Mouse (Mus musculus) liver, embryonic 16.5 days (tissue): ENCODE measurements around the gene Pet117. TPM values are rescaled to one million over a fixed set of nuclear protein-coding genes. Genes with fewer than 3 reads are reported as not detected.

Source experiments
- ATAC-seq: fragments of 200-750 bp; cut with Nextera tagmentation; 2 replicates; pipeline ENCODE4 v1.8.0; 2017; ENCODE audit warnings: low read depth, mild to moderate bottlenecking, moderate number of reproducible peaks, moderate library complexity
- H3K27ac ChIP-seq: fragments of 300-500 bp; sonication (generic); 2 replicates; pipeline ENCODE4 v1.5.1; 2014; ENCODE audit warnings: mild to moderate bottlenecking, low read length
- H3K27me3 ChIP-seq: fragments of 300-500 bp; sonication (generic); 2 replicates; pipeline ENCODE4 v1.6.1; 2014; ENCODE audit warnings: low read depth, low read length, mixed read lengths; ENCODE audit not compliant: control insufficient read depth, insufficient read depth
- H3K36me3 ChIP-seq: fragments of 300-500 bp; sonication (generic); 2 replicates; pipeline ENCODE4 v1.6.1; 2014; ENCODE audit warnings: mild to moderate bottlenecking; ENCODE audit not compliant: control insufficient read depth, insufficient read depth
- H3K4me1 ChIP-seq: fragments of 300-500 bp; sonication (generic); 2 replicates; pipeline ENCODE4 v1.6.1; 2014; ENCODE audit warnings: low read depth, low read length, mixed read lengths; ENCODE audit not compliant: control insufficient read depth
- H3K4me2 ChIP-seq: fragments of 300-500 bp; sonication (generic); 2 replicates; pipeline ENCODE4 v1.6.1; 2014; ENCODE audit warnings: low read depth, low read length, mixed read lengths
- H3K4me3 ChIP-seq: fragments of 300-500 bp; sonication (generic); 2 replicates; pipeline ENCODE4 v1.5.1; 2014; ENCODE audit warnings: low read depth, mild to moderate bottlenecking, low read length
- H3K9ac ChIP-seq: fragments of 300-500 bp; sonication (generic); 2 replicates; pipeline ENCODE4 v1.6.1; 2014; ENCODE audit warnings: low read depth, low read length
- H3K9me3 ChIP-seq: fragments of 300-500 bp; sonication (generic); replicated peaks from 2 replicates; pipeline ENCODE4 v1.6.1; 2016; ENCODE audit warnings: low read length; ENCODE audit not compliant: control insufficient read depth
- WGBS: fragments of 180-500 bp; shearing (Covaris S2); extraction: QIAGEN DNeasy Blood & Tissue Kit; methylation state at CpG from one replicate; pipeline ENCODE4 v1.1.7; 2014; ENCODE audit not compliant: insufficient replicate concordance; 5-methylcytosine and 5-hydroxymethylcytosine counted together
- polyA plus RNA-seq: library from polyadenylated mRNA; unstranded; fragments of >200 nt; fragmentation: Nextera tagmentation; extraction: Ambion mirVana; gene quantifications from 2 replicates; pipeline ENCODE4 v1.2.1, GENCODE M21; 2015

Gene Pet117
- polyA plus RNA-seq, 1 experiment from 2014 or later, result 1.1 TPM

- WGBS, result 77% methylated on average over 4 of the region's 4 CpGs
These were observed 2.8 kb downstream of the Pet117 start for GRCm38 (mm10) chr2:144371566-144371965.

DNA sequence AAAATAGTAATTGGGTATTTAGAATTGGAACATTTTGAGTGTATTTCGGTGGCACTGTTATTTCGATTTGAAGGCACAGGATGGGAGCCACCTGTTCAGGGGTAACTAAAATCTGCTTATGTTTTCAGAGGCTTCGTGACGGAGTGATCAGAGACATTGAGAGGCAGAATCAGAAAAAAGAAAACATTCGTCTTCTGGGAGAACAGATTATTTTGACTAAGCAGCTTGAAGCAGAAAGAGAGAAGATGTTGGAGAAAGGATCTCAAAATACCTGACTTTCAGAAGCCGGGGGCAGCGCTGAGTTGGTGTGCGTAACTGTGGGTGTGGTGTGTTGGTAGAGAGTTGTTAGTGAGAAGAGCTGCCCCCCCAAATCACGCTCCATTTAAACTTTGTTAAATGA, 4.3 kb downstream of the Pet117 start:
- 81% methylated on average over 9 of the region's 9 CpGs for WGBS

More at GRCm38 (mm10) chr2:144371566-144371965, 2.8 kb downstream of the Pet117 start:
- no peak overlapping the region for H3K27ac ChIP-seq
- H3K9me3 ChIP-seq, result no peaks in the 10 kb centered on the region
- peaks cover 19% of the 10 kb centered on the region for H3K4me1 ChIP-seq
- ATAC-seq, result no peak
- no peak overlapping the region for H3K9ac ChIP-seq
- H3K4me2 ChIP-seq, result no peak overlapping the region
- H3K36me3 ChIP-seq, result peaks cover 9% of the 10 kb centered on the region
- H3K27me3 ChIP-seq, result no peaks in the 10 kb centered on the region
- H3K4me3 ChIP-seq, result no peak overlapping the region

GRCm38 (mm10) chr2:144375063-144375703, 6.4 kb downstream of the Pet117 start:
- WGBS, result 72% methylated on average over 10 of the region's 10 CpGs
- Histone ChIP-seq H3K27ac (no peak overlapping the region), H3K9ac (no peak overlapping the region), H3K27me3 (no peaks in the 10 kb centered on the region), H3K4me1 (peaks cover 6% of the 10 kb centered on the region), H3K36me3 (peaks cover 16% of the 10 kb centered on the region), H3K4me3 (no peak overlapping the region), H3K9me3 (no peaks in the 10 kb centered on the region), H3K4me2 (no peak overlapping the region)
- ATAC-seq, result no peak

More for the DNA sequence above, 4.3 kb downstream of the Pet117 start:
- Histone ChIP-seq H3K4me1 (peaks cover 17% of the 10 kb centered on the region), H3K9ac (no peak overlapping the region), H3K27me3 (no peaks in the 10 kb centered on the region), H3K27ac (no peak overlapping the region), H3K4me3 (no peak overlapping the region), H3K9me3 (no peaks in the 10 kb centered on the region), H3K4me2 (no peak overlapping the region), H3K36me3 (peaks cover 10% of the 10 kb centered on the region)
- ATAC-seq, result no peak

GRCm38 (mm10) chr2:144381293-144381692, 12.5 kb downstream of the Pet117 start:
- H3K9me3 ChIP-seq, result no peaks in the 10 kb centered on the region
- 85% methylated on average over 3 of the region's 3 CpGs for WGBS
- peaks cover 7% of the 10 kb centered on the region for H3K4me1 ChIP-seq
- H3K4me3 ChIP-seq, result no peak overlapping the region
- no peaks in the 10 kb centered on the region for H3K27me3 ChIP-seq
- no peak overlapping the region for H3K4me2 ChIP-seq
- H3K36me3 ChIP-seq, result peaks cover 22% of the 10 kb centered on the region
- no peak overlapping the region for H3K9ac ChIP-seq
- H3K27ac ChIP-seq, result no peak overlapping the region
- ATAC-seq, result no peak

- WGBS, result 83% methylated on average over 4 of the region's 4 CpGs
- no peak overlapping the region for H3K4me2 ChIP-seq
These were observed 12.9 kb downstream of the Pet117 start for GRCm38 (mm10) chr2:144381741-144382140.

DNA sequence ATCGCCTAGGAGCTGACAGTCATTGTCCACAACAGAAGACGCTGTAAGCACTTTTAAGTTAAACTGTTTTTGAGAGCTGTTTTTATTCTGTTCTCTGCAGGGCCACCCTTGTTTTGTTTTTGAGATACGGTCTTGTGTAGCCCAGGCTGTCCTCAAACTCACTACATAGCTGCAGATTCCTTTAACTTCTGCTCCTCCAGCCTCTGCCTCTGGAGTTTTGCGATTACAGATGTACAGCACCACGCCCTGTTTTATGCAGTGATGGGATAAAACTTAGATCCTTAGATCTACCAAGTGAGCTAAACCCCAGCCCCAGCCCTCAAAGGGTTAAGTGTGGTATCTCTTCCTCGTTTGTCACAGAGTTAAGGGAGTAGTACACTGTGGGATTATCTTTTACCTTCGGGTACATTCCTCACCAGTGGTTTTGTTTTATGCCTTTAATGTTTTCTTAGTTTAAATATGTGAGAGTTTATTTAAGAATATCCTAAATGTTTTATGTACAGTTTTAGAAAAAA, 13.9 kb downstream of the Pet117 start:
- no peak overlapping the region for H3K27ac ChIP-seq
- 43% methylated on average over 7 of the region's 7 CpGs for WGBS
- H3K9me3 ChIP-seq, result no peaks in the 10 kb centered on the region
- no peak overlapping the region for H3K4me2 ChIP-seq
- no peak overlapping the region for H3K4me3 ChIP-seq
- no peaks in the 10 kb centered on the region for H3K27me3 ChIP-seq
- H3K9ac ChIP-seq, result no peak overlapping the region
- peak; percentile 74 for ATAC-seq
- peaks cover 7% of the 10 kb centered on the region for H3K4me1 ChIP-seq
- peaks cover 22% of the 10 kb centered on the region for H3K36me3 ChIP-seq

More at GRCm38 (mm10) chr2:144381741-144382140, 12.9 kb downstream of the Pet117 start:
- Histone ChIP-seq H3K36me3 (peaks cover 22% of the 10 kb centered on the region), H3K9me3 (no peaks in the 10 kb centered on the region), H3K4me3 (no peak overlapping the region), H3K27me3 (no peaks in the 10 kb centered on the region), H3K4me1 (peaks cover 7% of the 10 kb centered on the region), H3K27ac (no peak overlapping the region), H3K9ac (no peak overlapping the region)
- ATAC-seq, result no peak

GRCm38 (mm10) chr2:144386296-144386695, 17.5 kb downstream of the Pet117 start:
- Histone ChIP-seq H3K27ac (no peak overlapping the region), H3K9me3 (no peaks in the 10 kb centered on the region), H3K9ac (no peak overlapping the region), H3K4me3 (no peak overlapping the region), H3K36me3 (peaks cover 27% of the 10 kb centered on the region), H3K27me3 (no peaks in the 10 kb centered on the region), H3K4me1 (peaks cover 7% of the 10 kb centered on the region), H3K4me2 (no peak overlapping the region)
- WGBS, result 77% methylated on average over 2 of the region's 2 CpGs
- no peak for ATAC-seq

- Histone ChIP-seq H3K9ac (no peak overlapping the region), H3K36me3 (peaks cover 33% of the 10 kb centered on the region), H3K4me3 (no peak overlapping the region), H3K9me3 (no peaks in the 10 kb centered on the region), H3K4me2 (no peak overlapping the region), H3K27me3 (no peaks in the 10 kb centered on the region), H3K4me1 (no peaks in the 10 kb centered on the region), H3K27ac (no peak overlapping the region)
- WGBS, result 58% methylated on average over 3 of the region's 3 CpGs
- ATAC-seq, result peak; percentile 56; the same call in 1 of the 2 replicates
These were observed 19.6 kb downstream of the Pet117 start for GRCm38 (mm10) chr2:144388416-144388815.

DNA sequence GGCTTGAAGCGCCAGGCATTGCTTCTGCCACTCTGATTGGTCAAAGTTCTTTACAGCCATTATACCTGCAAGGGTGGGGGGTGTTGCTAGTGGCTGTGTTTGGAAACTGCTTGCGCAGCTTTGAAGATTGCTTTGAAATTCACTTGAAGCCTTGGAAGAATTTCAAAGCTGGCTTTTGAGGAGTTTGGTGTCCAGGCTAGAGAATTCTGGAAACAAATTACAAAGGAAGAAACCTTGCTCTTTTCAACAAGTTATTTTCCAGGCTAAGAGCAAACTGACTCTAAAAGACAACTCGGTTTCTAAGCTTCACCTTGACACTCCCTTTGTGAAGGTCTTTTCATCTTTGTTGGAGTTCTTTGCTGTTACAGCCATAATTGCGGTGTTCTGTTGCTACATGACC, 30.7 kb downstream of the Pet117 start:
- WGBS, result 79% methylated on average over 4 of the region's 4 CpGs
- H3K4me3 ChIP-seq, result no peak overlapping the region
- no peaks in the 10 kb centered on the region for H3K27me3 ChIP-seq
- no peaks in the 10 kb centered on the region for H3K9me3 ChIP-seq
- H3K4me2 ChIP-seq, result no peak overlapping the region
- no peak for ATAC-seq
- H3K36me3 ChIP-seq, result peaks cover 16% of the 10 kb centered on the region
- H3K9ac ChIP-seq, result no peak overlapping the region
- H3K4me1 ChIP-seq, result no peaks in the 10 kb centered on the region
- no peak overlapping the region for H3K27ac ChIP-seq
